Mouse (Mus musculus) layer of hippocampus, postnatal 14 days (tissue): ENCODE measurements at regions not wholly inside any gene's neighbourhood (a gene's known extent, or its start where the extent isn't known, plus 50 kb on each side); places are given as distances from the start of the nearest gene placed in this dataset.

Source experiments
- DNase-seq, 2 experiments: peaks; one replicate each; pipeline ENCODE4 v3.0.0; 2021 to 2022; ENCODE audit warnings: low spot score in 2 of 2, mixed read lengths in 1 of 2

- no peak for DNase-seq
Measured at GRCm38 (mm10) chr7:90059249-90059628, 70.8 kb upstream of the Picalm start.

GRCm38 (mm10) chr7:90059629-90060301, 70.2 kb upstream of the Picalm start:
- peak in 1 of 2 experiments; percentile 20 for DNase-seq

GRCm38 (mm10) chr7:90060343-90061175, 69.5 kb upstream of the Picalm start:
- peak in 1 of 2 experiments; percentile 16 for DNase-seq

GRCm38 (mm10) chr7:90061701-90062100, 68.3 kb upstream of the Picalm start:
- no peak for DNase-seq

- no peak for DNase-seq
Measured at GRCm38 (mm10) chr7:90062874-90063273, 67.1 kb upstream of the Picalm start.

GRCm38 (mm10) chr7:90064198-90064597, 65.8 kb upstream of the Picalm start:
- DNase-seq = no peak

GRCm38 (mm10) chr7:90065269-90065955, 64.6 kb upstream of the Picalm start:
- DNase-seq = no peak

GRCm38 (mm10) chr7:90066275-90066674, 63.7 kb upstream of the Picalm start:
- DNase-seq = no peak

- DNase-seq = no peak
Measured at GRCm38 (mm10) chr7:90067961-90068665, 61.9 kb upstream of the Picalm start.

- DNase-seq = no peak
Measured at GRCm38 (mm10) chr7:90070267-90070666, 59.7 kb upstream of the Picalm start.

- no peak for DNase-seq
Measured at GRCm38 (mm10) chr7:90073865-90074264, 56.1 kb upstream of the Picalm start.

GRCm38 (mm10) chr7:90074592-90074991, 55.4 kb upstream of the Picalm start:
- DNase-seq = peak in 1 of 2 experiments; percentile 43

- DNase-seq = no peak
Measured at GRCm38 (mm10) chr7:90077565-90077964, 52.4 kb upstream of the Picalm start.

GRCm38 (mm10) chr7:90080083-90080772, 49.8 kb upstream of the Picalm start:
- DNase-seq = no peak
